12 mouse cellular contexts compared by ENCODE assay signal in genomic region chr16:8672811-8673210, GRCm38 (mm10). TPM values are rescaled to one million over a fixed set of nuclear protein-coding genes. Genes with fewer than 3 reads are reported as not detected.
DNase-seq lines count a peak whose midpoint lies in the region; ATAC-seq lines count a peak whose summit lies in the region.
"Had no signal": no experiment of that assay in that cellular context is flagged by ENCODE, and none has a peak within 500 bp of the region (broad histone marks: within the 10 kb centered on the region; RNA-seq: fewer than 3 reads in every experiment).

No protein-coding gene starts in this region.

- H3K9me3 ChIP-seq in forebrain, embryonic 12.5 days: no peaks in the 10 kb centered on the region
- H3K9me3 ChIP-seq in intestine, embryonic 15.5 days: no peaks in the 10 kb centered on the region
- no peaks in the 10 kb centered on the region for H3K9me3 ChIP-seq in midbrain, embryonic 15.5 days

- H3K4me3 ChIP-seq in forebrain, embryonic 12.5 days (replicated peaks): peak overlapping the region; percentile 69; the same call in 1 of the 2 replicates
- H3K4me3 ChIP-seq in intestine, embryonic 15.5 days (replicated peaks): no peak overlapping the region
- H3K4me3 ChIP-seq in midbrain, embryonic 15.5 days: peak overlapping the region; percentile 89

- DNase-seq in kidney, adult 11 months: peak; percentile 39
- DNase-seq in kidney, postnatal 4 days: no peak
- DNase-seq in thymus, postnatal 14 days: no peak
- DNase-seq in adrenal gland, postnatal 25 days: no peak

- H3K27ac ChIP-seq in forebrain, embryonic 12.5 days: no peak overlapping the region
- H3K27ac ChIP-seq in intestine, embryonic 15.5 days: no peak overlapping the region
- H3K27ac ChIP-seq in midbrain, embryonic 15.5 days: no peak overlapping the region

- peaks cover 34% of the 10 kb centered on the region for H3K4me1 ChIP-seq in forebrain, embryonic 12.5 days
- peaks cover 39% of the 10 kb centered on the region for H3K4me1 ChIP-seq in intestine, embryonic 15.5 days (replicated peaks)
- peaks cover 41% of the 10 kb centered on the region for H3K4me1 ChIP-seq in midbrain, embryonic 15.5 days

- H3K27me3 ChIP-seq in forebrain, embryonic 12.5 days: peaks cover 14% of the 10 kb centered on the region
- no peaks in the 10 kb centered on the region for H3K27me3 ChIP-seq in intestine, embryonic 15.5 days (replicated peaks)
- 0 out of 2 replicates have a peak, but pooled peaks cover 3% of the 10 kb centered on the region for H3K27me3 ChIP-seq in midbrain, embryonic 15.5 days (replicated peaks)

- H3K36me3 ChIP-seq in forebrain, embryonic 12.5 days (replicated peaks): 0 out of 2 replicates have a peak, but pooled peaks cover 5% of the 10 kb centered on the region
- H3K36me3 ChIP-seq in intestine, embryonic 15.5 days: no peaks in the 10 kb centered on the region; the same call in 1 of the 2 replicates
- no peaks in the 10 kb centered on the region for H3K36me3 ChIP-seq in midbrain, embryonic 15.5 days (replicated peaks)

- no peak for ATAC-seq in forebrain, embryonic 12.5 days (ENCODE audit: low FRiP score)
- ATAC-seq in intestine, embryonic 15.5 days: no peak
- no peak for ATAC-seq in midbrain, embryonic 15.5 days (replicated peaks)

- peak overlapping the region; percentile 82; the same call in 1 of the 2 replicates for H3K4me2 ChIP-seq in forebrain, embryonic 12.5 days
- H3K4me2 ChIP-seq in intestine, embryonic 15.5 days (replicated peaks): peak overlapping the region; percentile 80
- peak overlapping the region; percentile 95 for H3K4me2 ChIP-seq in midbrain, embryonic 15.5 days

- no peak overlapping the region for H3K9ac ChIP-seq in forebrain, embryonic 12.5 days
- H3K9ac ChIP-seq in intestine, embryonic 15.5 days: no peak overlapping the region
- H3K9ac ChIP-seq in midbrain, embryonic 15.5 days: 0 out of 2 replicates have a peak overlapping the region, but pooled peaks have one; percentile 78

RNA-seq across cellular contexts. Expression of gene Carhsp1, which starts 0.9 kb away (rescaled TPM):
- polyA plus RNA-seq in forebrain, embryonic 12.5 days (2016; fragmentation: Nextera tagmentation; extraction: Ambion mirVana): 191 and 210 TPM in 2 replicates
- 89.8 and 90.4 TPM in 2 replicates for polyA plus RNA-seq in intestine, embryonic 15.5 days (2015; fragmentation: Nextera tagmentation; extraction: Ambion mirVana)
- polyA plus RNA-seq in midbrain, embryonic 15.5 days (2015; fragmentation: Nextera tagmentation; extraction: Ambion mirVana): 187 and 207 TPM in 2 replicates
- total RNA-seq in adrenal gland, postnatal 25 days (2021): 91.2 and 94.1 TPM in 2 replicates

RNA-seq across cellular contexts. Expression of gene Gm5767, which starts 7.8 kb away (rescaled TPM):
- polyA plus RNA-seq in forebrain, embryonic 12.5 days (2016; fragmentation: Nextera tagmentation; extraction: Ambion mirVana): not detected in 2 replicates
- polyA plus RNA-seq in intestine, embryonic 15.5 days (2015; fragmentation: Nextera tagmentation; extraction: Ambion mirVana): not detected in 2 replicates
- 0.31 and 0.40 TPM in 2 replicates for polyA plus RNA-seq in midbrain, embryonic 15.5 days (2015; fragmentation: Nextera tagmentation; extraction: Ambion mirVana)
- not detected in 2 replicates for total RNA-seq in adrenal gland, postnatal 25 days (2021)
- total RNA-seq: adrenal gland, adult 18-20 months; heart, adult 8-10 months; layer of hippocampus, adult 18-20 months had no signal
- polyA plus RNA-seq: cerebellum, adult 2 months; lung, embryonic 16.5 days had no signal

RNA-seq across cellular contexts. Expression of gene Tmem186, which starts 35.3 kb away (rescaled TPM):
- 24.3 and 25.4 TPM in 2 replicates for polyA plus RNA-seq in forebrain, embryonic 12.5 days (2016; fragmentation: Nextera tagmentation; extraction: Ambion mirVana)
- 22.0 and 22.2 TPM in 2 replicates for polyA plus RNA-seq in intestine, embryonic 15.5 days (2015; fragmentation: Nextera tagmentation; extraction: Ambion mirVana)
- 25.3 and 25.7 TPM in 2 replicates for polyA plus RNA-seq in midbrain, embryonic 15.5 days (2015; fragmentation: Nextera tagmentation; extraction: Ambion mirVana)
- total RNA-seq in adrenal gland, postnatal 25 days (2021): 22.7 and 23.9 TPM in 2 replicates

RNA-seq across cellular contexts. Expression of gene Pmm2, which starts 35.3 kb away (rescaled TPM):
- 46.7 and 54.1 TPM in 2 replicates for polyA plus RNA-seq in forebrain, embryonic 12.5 days (2016; fragmentation: Nextera tagmentation; extraction: Ambion mirVana)
- polyA plus RNA-seq in intestine, embryonic 15.5 days (2015; fragmentation: Nextera tagmentation; extraction: Ambion mirVana): 92.0 and 98.9 TPM in 2 replicates
- polyA plus RNA-seq in midbrain, embryonic 15.5 days (2015; fragmentation: Nextera tagmentation; extraction: Ambion mirVana): 45.8 and 49.9 TPM in 2 replicates
- total RNA-seq in adrenal gland, postnatal 25 days (2021): 64.6 and 66.8 TPM in 2 replicates
